Mouse (Mus musculus) limb, embryonic 11.5 days (tissue): ENCODE measurements at regions not wholly inside any gene's neighbourhood (a gene's known extent, or its start where the extent isn't known, plus 50 kb on each side); places are given as distances from the start of the nearest gene placed in this dataset.
A peak's percentile ranks its signal among the peaks of the same experiment; 100 is the strongest.
"Not testable (repeated sequence)": the region's sequence is repeated elsewhere in the genome, so short reads cannot be mapped to it uniquely, and the experiment has no call there.

Experiments
- ATAC-seq: fragments of 200-750 bp; cut with Nextera tagmentation; 2 replicates; pipeline ENCODE4 v1.8.0; 2017; ENCODE audit warnings: low read depth; ENCODE audit not compliant: insufficient number of reproducible peaks, low FRiP score, low TSS enrichment
- DNase-seq: peaks from one replicate; pipeline ENCODE4 v3.0.0-alpha.2; 2015; ENCODE audit warnings: low spot score
- H3K27ac ChIP-seq: fragments of 300-500 bp; sonication (generic); replicated peaks from 2 replicates; pipeline ENCODE4 v1.5.1; 2014; ENCODE audit warnings: low read depth, mild to moderate bottlenecking, low read length
- H3K27me3 ChIP-seq: fragments of 300-500 bp; sonication (generic); 2 replicates; pipeline ENCODE4 v1.6.1; 2014; ENCODE audit warnings: mild to moderate bottlenecking, low read length, mixed read lengths; ENCODE audit not compliant: control insufficient read depth, insufficient read depth
- H3K36me3 ChIP-seq: fragments of 300-500 bp; sonication (generic); 2 replicates; pipeline ENCODE4 v1.6.1; 2014; ENCODE audit warnings: mild to moderate bottlenecking, low read length, moderate library complexity, mixed read lengths; ENCODE audit not compliant: control insufficient read depth, insufficient read depth
- H3K4me1 ChIP-seq: fragments of 300-500 bp; sonication (generic); 2 replicates; pipeline ENCODE4 v1.6.1; 2014; ENCODE audit warnings: low read length, mixed read lengths; ENCODE audit not compliant: control insufficient read depth, insufficient read depth
- H3K4me2 ChIP-seq: fragments of 300-500 bp; sonication (generic); 2 replicates; pipeline ENCODE4 v1.6.1; 2014; ENCODE audit warnings: low read depth, mild to moderate bottlenecking, moderate library complexity; ENCODE audit not compliant: severe bottlenecking
- H3K4me3 ChIP-seq: fragments of 300-500 bp; sonication (generic); 2 replicates; pipeline ENCODE4 v1.5.1; 2014; ENCODE audit warnings: low read depth, low read length
- H3K9ac ChIP-seq: fragments of 300-500 bp; sonication (generic); 2 replicates; pipeline ENCODE4 v1.6.1; 2014; ENCODE audit warnings: mild to moderate bottlenecking, low read length
- H3K9me3 ChIP-seq: fragments of 300-500 bp; sonication (generic); 2 replicates; pipeline ENCODE4 v1.6.1; 2016; ENCODE audit warnings: low read length; ENCODE audit not compliant: control insufficient read depth
- WGBS: fragments of 180-500 bp; shearing (Covaris S2); extraction: QIAGEN DNeasy Blood & Tissue Kit; methylation state at CpG from one replicate; pipeline ENCODE4 v1.1.7; 2014; 5-methylcytosine and 5-hydroxymethylcytosine counted together

- Histone ChIP-seq H3K4me3 (no peak overlapping the region), H3K4me1 (no peaks in the 10 kb centered on the region), H3K27me3 (no peaks in the 10 kb centered on the region), H3K4me2 (no peak overlapping the region), H3K9me3 (no peaks in the 10 kb centered on the region), H3K27ac (no peak overlapping the region), H3K36me3 (no peaks in the 10 kb centered on the region), H3K9ac (no peak overlapping the region)
- no peak for DNase-seq
- ATAC-seq = no peak
- WGBS = 68% methylated on average over 3 of the region's 3 CpGs
These were observed 289.3 kb downstream of the Casp12 start for GRCm38 (mm10) chr9:5634461-5634953.

- ATAC-seq (0 out of 2 replicates have a peak, but pooled peaks have one; percentile 57), DNase-seq (peak; percentile 30)
- WGBS = 42% methylated on average over 1 of the region's 1 CpGs
- H3K36me3 ChIP-seq = no peaks in the 10 kb centered on the region
- no peaks in the 10 kb centered on the region for H3K9me3 ChIP-seq
- no peak overlapping the region for H3K9ac ChIP-seq
- H3K27ac ChIP-seq = no peak overlapping the region
- no peaks in the 10 kb centered on the region for H3K4me1 ChIP-seq
- no peaks in the 10 kb centered on the region for H3K27me3 ChIP-seq
- H3K4me3 ChIP-seq = no peak overlapping the region
- no peak overlapping the region for H3K4me2 ChIP-seq
These were observed 289.7 kb downstream of the Casp12 start for GRCm38 (mm10) chr9:5634969-5635368.

GRCm38 (mm10) chr9:5663886-5664285 is 318.7 kb downstream of the Casp12 start:
- Histone ChIP-seq H3K9ac (no peak overlapping the region), H3K27ac (no peak overlapping the region), H3K36me3 (no peaks in the 10 kb centered on the region), H3K4me2 (no peak overlapping the region), H3K4me1 (no peaks in the 10 kb centered on the region), H3K27me3 (no peaks in the 10 kb centered on the region), H3K4me3 (no peak overlapping the region), H3K9me3 (no peaks in the 10 kb centered on the region)
- no peak for ATAC-seq
- no peak for DNase-seq
- 97% methylated on average over 7 of the region's 7 CpGs for WGBS

- Histone ChIP-seq H3K9me3 (no peaks in the 10 kb centered on the region), H3K9ac (no peak overlapping the region), H3K27ac (no peak overlapping the region), H3K27me3 (no peaks in the 10 kb centered on the region), H3K36me3 (no peaks in the 10 kb centered on the region), H3K4me2 (no peak overlapping the region), H3K4me1 (no peaks in the 10 kb centered on the region), H3K4me3 (no peak overlapping the region)
- WGBS = 89% methylated on average over 4 of the region's 4 CpGs
- DNase-seq (no peak), ATAC-seq (no peak)
These were observed 328.3 kb downstream of the Casp12 start for GRCm38 (mm10) chr9:5673551-5673950.

GRCm38 (mm10) chr9:5708482-5708881 is 363.3 kb downstream of the Casp12 start:
- Histone ChIP-seq H3K9me3 (no peaks in the 10 kb centered on the region), H3K9ac (no peak overlapping the region), H3K27ac (no peak overlapping the region), H3K36me3 (no peaks in the 10 kb centered on the region), H3K27me3 (no peaks in the 10 kb centered on the region), H3K4me2 (no peak overlapping the region), H3K4me1 (no peaks in the 10 kb centered on the region), H3K4me3 (no peak overlapping the region)
- ATAC-seq = no peak
- WGBS = 86% methylated on average over 3 of the region's 3 CpGs
- no peak for DNase-seq

GRCm38 (mm10) chr9:5709480-5709879 is 364.2 kb downstream of the Casp12 start:
- Histone ChIP-seq H3K4me1 (no peaks in the 10 kb centered on the region), H3K4me3 (no peak overlapping the region), H3K4me2 (no peak overlapping the region), H3K9me3 (no peaks in the 10 kb centered on the region), H3K27me3 (no peaks in the 10 kb centered on the region), H3K27ac (no peak overlapping the region), H3K36me3 (no peaks in the 10 kb centered on the region), H3K9ac (no peak overlapping the region)
- DNase-seq = no peak
- WGBS = 91% methylated on average over 2 of the region's 2 CpGs
- ATAC-seq = no peak

GRCm38 (mm10) chr9:5718585-5718984 is 373.4 kb downstream of the Casp12 start:
- 89% methylated on average over 2 of the region's 2 CpGs for WGBS

GRCm38 (mm10) chr9:5728843-5729242 is 383.6 kb downstream of the Casp12 start:
- no peaks in the 10 kb centered on the region; the same call in 1 of the 2 replicates for H3K9me3 ChIP-seq
- no peak overlapping the region for H3K27ac ChIP-seq
- H3K4me2 ChIP-seq = no peak overlapping the region
- no peak overlapping the region for H3K4me3 ChIP-seq
- no peaks in the 10 kb centered on the region for H3K36me3 ChIP-seq
- H3K4me1 ChIP-seq = no peaks in the 10 kb centered on the region
- ATAC-seq (no peak), DNase-seq (no peak)
- H3K27me3 ChIP-seq = no peaks in the 10 kb centered on the region
- H3K9ac ChIP-seq = no peak overlapping the region

More at GRCm38 (mm10) chr9:5718585-5718984, 373.4 kb downstream of the Casp12 start:
- H3K36me3 ChIP-seq, DNase-seq, H3K9me3 ChIP-seq, H3K27me3 ChIP-seq, ATAC-seq, H3K4me3 ChIP-seq, H3K4me1 ChIP-seq, H3K9ac ChIP-seq, H3K27ac ChIP-seq, H3K4me2 ChIP-seq: not testable (repeated sequence)

GRCm38 (mm10) chr9:5752686-5753301 is 407.6 kb downstream of the Casp12 start:
- no peak for ATAC-seq
- DNase-seq = no peak
- no peak overlapping the region for H3K27ac ChIP-seq

More at GRCm38 (mm10) chr9:5752686-5753301, 407.6 kb downstream of the Casp12 start:
- Histone ChIP-seq H3K36me3 (no peaks in the 10 kb centered on the region), H3K9ac (no peak overlapping the region), H3K4me1 (no peaks in the 10 kb centered on the region), H3K9me3 (no peaks in the 10 kb centered on the region), H3K4me3 (no peak overlapping the region), H3K27me3 (no peaks in the 10 kb centered on the region), H3K4me2 (no peak overlapping the region)
